Mouse (Mus musculus) CH12.LX (cell line): ENCODE data around the gene Alpk3.

Experiments used
- CHD2 ChIP-seq: IDR thresholded peaks from 2 replicates; pipeline ENCODE4 v1.6.1; 2011; ENCODE audit warnings: low read length, improper control_type of control experiment
- MYC ChIP-seq: IDR thresholded peaks from 2 replicates; pipeline ENCODE4 v1.6.1; 2011; ENCODE audit warnings: low read depth, mild to moderate bottlenecking, improper control_type of control experiment, low read length
- ZNF384 ChIP-seq: IDR thresholded peaks from 2 replicates; pipeline ENCODE4 v1.6.1; 2012; ENCODE audit warnings: low read depth, low read length, improper control_type of control experiment, inconsistent platforms

GRCm38 (mm10) chr7:81039711-81040110 is 17.7 kb upstream of the Alpk3 start:
- TF ChIP-seq CHD2 (no peak), MYC (no peak), ZNF384 (no peak)
